In genomic region chr10:75116842-75117457, GRCm38 (mm10) we compare ENCODE assay signal across 12 mouse cellular contexts. TPM values are rescaled to one million over a fixed set of nuclear protein-coding genes. Genes with fewer than 3 reads are reported as not detected.
DNase-seq lines count a peak whose midpoint lies in the region; ATAC-seq lines count a peak whose summit lies in the region.
"Had no signal": no experiment of that assay in that cellular context is flagged by ENCODE, and none has a peak within 500 bp of the region (broad histone marks: within the 10 kb centered on the region; RNA-seq: fewer than 3 reads in every experiment).

No protein-coding gene starts in this region.

- no peak overlapping the region for H3K9ac ChIP-seq in intestine, embryonic 16.5 days (ENCODE audit: low read depth, low read length)
- H3K9ac ChIP-seq: liver, embryonic 13.5 days had no signal

- peak; percentile 15; the same call in 1 of the 2 replicates for ATAC-seq in intestine, embryonic 16.5 days
- ATAC-seq in erythroid progenitor cell, adult 5-6 weeks (replicated peaks; ENCODE audit: low FRiP score, poor library complexity, severe bottlenecking) = no peak
- ATAC-seq: forebrain, embryonic 14.5 days; hindbrain, postnatal 0 days had no signal

- H3K4me1 ChIP-seq in intestine, embryonic 16.5 days (ENCODE audit: control insufficient read depth, insufficient read depth, low read length) = peaks cover 34% of the 10 kb centered on the region

- H3K4me3 ChIP-seq in intestine, embryonic 16.5 days (ENCODE audit: low read length) = no peak overlapping the region
- H3K4me3 ChIP-seq: layer of hippocampus, adult 2 months; liver, embryonic 13.5 days had no signal

- H3K9me3 ChIP-seq in intestine, embryonic 16.5 days (ENCODE audit: control insufficient read depth, low read length) = no peaks in the 10 kb centered on the region
- H3K9me3 ChIP-seq: liver, embryonic 13.5 days had no signal

- H3K36me3 ChIP-seq in intestine, embryonic 16.5 days (ENCODE audit: control insufficient read depth, insufficient read depth, low read length) = no peaks in the 10 kb centered on the region
- H3K36me3 ChIP-seq: liver, embryonic 13.5 days had no signal

- no peak overlapping the region for H3K27ac ChIP-seq in intestine, embryonic 16.5 days (ENCODE audit: low read length)
- H3K27ac ChIP-seq: hindbrain, postnatal 0 days; layer of hippocampus, adult 2 months; liver, embryonic 13.5 days had no signal

- DNase-seq in right cerebral cortex, adult 18-20 months = peak; percentile 69
- no peak for DNase-seq in right cerebral cortex, postnatal 14 days
- DNase-seq in gastrocnemius, postnatal 25 days = peak; percentile 25
- DNase-seq in liver = no peak
- no peak for DNase-seq in cerebellum, postnatal 25 days
- DNase-seq: adrenal gland, postnatal 10 days; liver, embryonic 13.5 days had no signal

- H3K27me3 ChIP-seq in intestine, embryonic 16.5 days (replicated peaks; ENCODE audit: control insufficient read depth, insufficient read depth, low read length) = no peaks in the 10 kb centered on the region
- H3K27me3 ChIP-seq: liver, embryonic 13.5 days had no signal

- WGBS in intestine, embryonic 16.5 days = 58% methylated on average over 7 of the region's 7 CpGs

- H3K4me2 ChIP-seq in intestine, embryonic 16.5 days (ENCODE audit: low read depth, low read length) = no peak overlapping the region
- H3K4me2 ChIP-seq: liver, embryonic 13.5 days had no signal

RNA-seq across cellular contexts. Expression of gene Bcr, which starts 56.6 kb away (rescaled TPM):
- total RNA-seq in gastrocnemius, postnatal 25 days (2021) = 1 to 10 TPM; 3.6 to 4.8 TPM
- polyA plus RNA-seq in intestine, embryonic 16.5 days (2015; fragmentation: Nextera tagmentation; extraction: Ambion mirVana) = 18.5 and 20.1 TPM in 2 replicates
- total RNA-seq in erythroid progenitor cell, adult 5-6 weeks (2015; ENCODE audit: low replicate concordance) = 2.5 and 5.8 TPM in 2 replicates
- 2.7 and 5.4 TPM in 2 replicates for total RNA-seq in erythroid progenitor cell, adult 5-6 weeks (2017; ENCODE audit: low replicate concordance)

Comparison
In these comparisons a context has a peak if more than half of its experiments do, and no peak if none do; other contexts are left out.
1. DNase-seq: peak in right cerebral cortex, adult 18-20 months (single experiment) and gastrocnemius, postnatal 25 days (single experiment); none in right cerebral cortex, postnatal 14 days (single experiment), liver (single experiment) and cerebellum, postnatal 25 days (0 of 2).